Mouse (Mus musculus): ENCODE data around the gene Uhrf1. TPM values are rescaled to one million over a fixed set of nuclear protein-coding genes. Genes with fewer than 3 reads are reported as not detected.
A peak's percentile ranks its signal among the peaks of the same experiment; 100 is the strongest.

Gene Uhrf1
- total and polyA plus RNA-seq, 3 experiments: 115 to 201 (median 133) TPM

DNA sequence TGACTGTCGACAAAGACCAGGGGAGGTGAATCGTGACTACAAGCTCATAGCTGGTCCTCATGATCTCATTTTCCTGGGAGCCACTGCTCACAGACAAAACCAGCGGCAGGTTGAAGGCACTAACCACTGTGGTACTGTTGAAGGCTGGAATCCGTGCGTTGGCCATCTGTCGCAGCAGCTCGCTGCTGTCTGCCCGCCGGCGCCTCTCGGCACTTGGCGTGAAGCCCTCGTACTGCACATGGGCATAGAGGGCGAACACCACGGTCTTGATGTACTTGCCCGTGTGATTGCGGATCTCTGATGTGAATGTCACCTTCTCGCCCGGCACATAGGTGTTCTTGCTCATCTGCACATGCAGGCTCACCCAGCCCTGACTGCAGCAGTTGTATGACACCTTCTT, 8.9 kb upstream of the Uhrf1 start:
- Histone ChIP-seq H3K4me1 (ENCODE audit: control insufficient read depth in 1 of 2, insufficient read depth in 2 of 2, low read length in 2 of 2) (peaks cover 2 to 9% of the 10 kb centered on the region in 2 experiments; a peak in 3 of 4 replicates), H3K36me3 (ENCODE audit: control insufficient read depth in 1 of 2, insufficient read depth in 2 of 2, low read length in 2 of 2) (peaks cover 0 to 3% of the 10 kb centered on the region in 2 experiments; a peak in 2 of 4 replicates), H3K9ac (ENCODE audit: control insufficient read depth, low read depth, low read length, poor library complexity, severe bottlenecking) (no peak overlapping the region), H3K27me3 (ENCODE audit: control insufficient read depth in 1 of 2, insufficient read depth in 2 of 2, low read length in 2 of 2) (no peaks in the 10 kb centered on the region), H3K27ac (ENCODE audit: control insufficient read depth, low read depth, low read length) (no peak overlapping the region), H3K4me3 (ENCODE audit: control insufficient read depth in 1 of 2, insufficient read depth in 1 of 2, low read depth in 2 of 2, low read length in 2 of 2) (no peak overlapping the region), H3K9me3 (replicated peaks; ENCODE audit: insufficient read depth, low read length) (no peaks in the 10 kb centered on the region), H3K79me2 (ENCODE audit: control insufficient read depth, insufficient read depth, low read length, poor library complexity) (no peaks in the 10 kb centered on the region; the same call in 1 of the 2 replicates)
- TF ChIP-seq POLR2AphosphoS2 (IDR thresholded peaks at IDR 0.05; ENCODE audit: low read length) (no peak), NRF1 (IDR thresholded peaks at IDR 0.05; ENCODE audit: insufficient read depth, low read depth, low read length, poor library complexity, severe bottlenecking) (no peak), TBP (IDR thresholded peaks at IDR 0.05; ENCODE audit: low read depth, low read length) (no peak), RCOR1 (IDR thresholded peaks at IDR 0.05; ENCODE audit: low read depth, low read length) (no peak), POLR2AphosphoS5 (IDR thresholded peaks at IDR 0.05; ENCODE audit: borderline replicate concordance, low read depth, low read length) (no peak), CTCF (IDR thresholded peaks at IDR 0.05 in 2 of 3, conservative IDR thresholded peaks at IDR 0.05 in 1 of 3; ENCODE audit: control insufficient read depth in 1 of 3, insufficient read depth in 1 of 3, low read depth in 2 of 3, low read length in 3 of 3, poor library complexity in 1 of 3, severe bottlenecking in 1 of 3) (no peak), MXI1 (IDR thresholded peaks at IDR 0.05; ENCODE audit: low read depth, low read length) (no peak), E2F4 (IDR thresholded peaks at IDR 0.05; ENCODE audit: borderline replicate concordance, low read depth, low read length) (no peak), SIN3A (IDR thresholded peaks at IDR 0.05; ENCODE audit: low read length) (no peak), CHD1 (IDR thresholded peaks at IDR 0.05; ENCODE audit: low read depth, low read length) (no peak), ZKSCAN1 (IDR thresholded peaks at IDR 0.05; ENCODE audit: low read depth, low read length) (no peak), MAFK (IDR thresholded peaks at IDR 0.05; ENCODE audit: borderline replicate concordance, low read depth, low read length) (no peak), GABPA (IDR thresholded peaks at IDR 0.05; ENCODE audit: low read depth, low read length) (no peak), UBTF (IDR thresholded peaks at IDR 0.05; ENCODE audit: borderline replicate concordance, insufficient read depth, low read depth, low read length) (no peak), ZNF384 (IDR thresholded peaks at IDR 0.05; ENCODE audit: low read depth, low read length) (no peak)
- DNase-seq (ENCODE audit: low read depth, low spot score): no peak

DNA sequence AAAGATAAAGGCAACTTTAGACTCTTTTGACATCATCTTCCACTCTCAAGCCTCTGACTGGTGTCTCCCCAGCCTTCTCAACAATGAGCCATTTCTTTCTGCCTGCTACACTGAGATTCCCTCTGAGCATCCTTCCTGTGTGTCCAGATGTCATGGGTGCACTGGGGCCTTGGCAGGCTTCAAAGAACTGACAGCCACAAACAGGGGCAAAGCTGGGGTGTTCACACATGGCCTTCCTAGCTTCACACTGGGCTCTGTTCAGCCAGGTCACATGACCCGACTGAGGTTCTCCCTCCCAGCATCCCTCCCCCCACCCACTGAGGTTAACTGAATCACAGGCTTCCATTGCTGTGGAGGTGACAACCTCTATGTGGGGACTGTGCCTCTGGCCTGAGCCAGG, 6.9 kb upstream of the Uhrf1 start:
- Histone ChIP-seq H3K27me3 (ENCODE audit: control insufficient read depth in 1 of 2, insufficient read depth in 2 of 2, low read length in 2 of 2) (no peaks in the 10 kb centered on the region), H3K79me2 (ENCODE audit: control insufficient read depth, insufficient read depth, low read length, poor library complexity) (no peaks in the 10 kb centered on the region; the same call in 1 of the 2 replicates), H3K36me3 (ENCODE audit: control insufficient read depth in 1 of 2, insufficient read depth in 2 of 2, low read length in 2 of 2) (peaks cover 0 to 3% of the 10 kb centered on the region in 2 experiments; a peak in 1 of 4 replicates), H3K4me3 (ENCODE audit: control insufficient read depth in 1 of 2, insufficient read depth in 1 of 2, low read depth in 2 of 2, low read length in 2 of 2) (no peak overlapping the region), H3K4me1 (ENCODE audit: control insufficient read depth in 1 of 2, insufficient read depth in 2 of 2, low read length in 2 of 2) (peaks cover 2 to 4% of the 10 kb centered on the region in 2 experiments; a peak in 3 of 4 replicates), H3K27ac (ENCODE audit: control insufficient read depth, low read depth, low read length) (no peak overlapping the region), H3K9me3 (replicated peaks; ENCODE audit: insufficient read depth, low read length) (no peaks in the 10 kb centered on the region), H3K9ac (ENCODE audit: control insufficient read depth, low read depth, low read length, poor library complexity, severe bottlenecking) (no peak overlapping the region)
- DNase-seq (ENCODE audit: low read depth, low spot score): no peak
- TF ChIP-seq USF1 (IDR thresholded peaks at IDR 0.05; ENCODE audit: low read depth, low read length) (0 out of 2 replicates have a peak, but pooled peaks have one; percentile 26), CHD2 (IDR thresholded peaks at IDR 0.05; ENCODE audit: low read length) (no peak)
